Mouse (Mus musculus): ENCODE measurements around the gene Twnk. TPM values are rescaled to one million over a fixed set of nuclear protein-coding genes. Genes with fewer than 3 reads are reported as not detected.

Twnk gene
- polyA plus RNA-seq, 1 experiment from 2014 or later, result 28.5 TPM

DNA sequence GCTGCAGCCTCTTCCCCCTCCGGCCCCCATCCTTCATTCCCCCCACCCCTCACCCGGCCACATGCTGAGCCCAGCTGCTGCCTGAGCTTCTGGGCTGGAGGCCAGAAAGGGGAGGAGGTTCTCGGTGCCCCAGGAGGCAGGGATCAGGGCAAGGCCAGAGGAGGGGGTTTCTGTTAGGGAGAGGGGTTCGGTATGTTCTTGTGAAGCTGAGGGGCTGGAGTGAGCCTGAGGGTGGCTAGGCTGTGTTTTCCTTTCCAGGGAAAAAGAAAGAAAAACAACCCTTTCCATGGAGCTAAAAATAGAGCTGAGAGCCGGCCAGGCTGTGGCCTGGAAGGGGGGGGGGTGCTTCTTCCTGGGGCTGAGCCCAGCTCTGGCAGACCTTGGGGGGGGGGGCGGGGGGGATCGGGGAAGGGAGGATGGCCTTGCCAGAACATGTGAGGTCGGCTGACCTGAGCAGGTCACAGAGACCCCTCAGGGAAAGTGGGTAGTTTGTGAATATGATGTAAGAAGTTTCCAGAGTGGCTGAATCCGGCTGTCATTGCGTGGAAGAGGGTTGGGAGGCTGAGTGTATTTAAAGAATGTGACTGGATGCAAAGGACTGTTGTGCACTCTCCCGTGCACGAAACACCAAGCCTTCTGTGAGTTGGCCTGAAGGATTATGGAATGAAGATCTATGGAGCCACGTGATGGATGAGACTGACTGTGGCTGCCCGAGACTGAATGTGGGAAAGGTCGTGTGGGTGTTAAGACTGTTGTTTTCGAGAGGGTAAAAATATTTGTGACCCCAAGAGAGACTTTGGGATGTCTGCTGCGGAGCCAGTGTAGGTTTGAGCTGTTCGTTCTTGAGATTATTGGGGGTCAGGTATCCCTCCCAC is 11.1 kb downstream of the Twnk start:
- Histone ChIP-seq H3K27me3 (no peaks in the 10 kb centered on the region), H3K9ac (peak overlapping the region; percentile 77), H3K4me3 (peak overlapping the region; percentile 71), H3K4me1 (peaks cover 75% of the 10 kb centered on the region), H3K4me2 (peak overlapping the region; percentile 94), H3K36me3 (peaks cover 16% of the 10 kb centered on the region), H3K27ac (peak overlapping the region; percentile 99), H3K9me3 (no peaks in the 10 kb centered on the region)
- ATAC-seq (ENCODE audit: insufficient number of reproducible peaks, insufficient read depth, low FRiP score, low TSS enrichment, low read depth), result peak; percentile 61
- WGBS, result under 1% methylated on average over 16 of the region's 18 CpGs

DNA sequence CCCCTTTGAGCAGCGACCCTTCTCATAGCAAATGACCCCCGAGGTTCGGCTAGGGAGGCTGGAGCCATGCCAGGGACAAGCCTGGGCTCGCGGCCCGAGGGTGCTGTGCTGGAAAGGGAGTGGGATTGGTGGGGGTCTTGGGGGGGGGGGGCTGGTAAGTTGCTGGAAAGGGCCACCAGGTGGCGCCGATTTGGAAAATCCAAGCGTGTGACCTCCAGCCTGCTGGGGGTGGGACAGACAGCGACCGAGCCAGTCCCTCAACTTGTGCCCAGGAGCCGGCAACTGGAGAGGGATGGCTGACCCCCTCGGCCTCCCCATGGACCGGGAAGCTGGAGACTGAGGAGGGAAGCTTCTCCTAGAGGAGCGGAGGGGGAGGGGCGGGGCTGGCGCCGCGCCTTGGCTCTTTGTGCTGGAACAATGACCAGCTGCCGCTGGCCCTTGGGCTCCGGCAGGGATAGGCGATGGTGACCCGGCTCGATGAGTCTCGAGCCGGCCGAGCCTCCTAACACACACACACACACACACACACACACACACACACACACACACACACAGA is 11.8 kb downstream of the Twnk start:
- H3K9me3 ChIP-seq, result no peaks in the 10 kb centered on the region
- peak overlapping the region; percentile 71 for H3K4me3 ChIP-seq
- ATAC-seq (ENCODE audit: insufficient number of reproducible peaks, insufficient read depth, low FRiP score, low TSS enrichment, low read depth), result no peak
- no peaks in the 10 kb centered on the region for H3K27me3 ChIP-seq
- H3K4me1 ChIP-seq, result peaks cover 75% of the 10 kb centered on the region
- H3K9ac ChIP-seq, result peak overlapping the region; percentile 94
- WGBS, result under 1% methylated on average over 27 of the region's 27 CpGs
- peaks cover 14% of the 10 kb centered on the region for H3K36me3 ChIP-seq
- H3K27ac ChIP-seq, result peak overlapping the region; percentile 99
- peak overlapping the region; percentile 94 for H3K4me2 ChIP-seq

DNA sequence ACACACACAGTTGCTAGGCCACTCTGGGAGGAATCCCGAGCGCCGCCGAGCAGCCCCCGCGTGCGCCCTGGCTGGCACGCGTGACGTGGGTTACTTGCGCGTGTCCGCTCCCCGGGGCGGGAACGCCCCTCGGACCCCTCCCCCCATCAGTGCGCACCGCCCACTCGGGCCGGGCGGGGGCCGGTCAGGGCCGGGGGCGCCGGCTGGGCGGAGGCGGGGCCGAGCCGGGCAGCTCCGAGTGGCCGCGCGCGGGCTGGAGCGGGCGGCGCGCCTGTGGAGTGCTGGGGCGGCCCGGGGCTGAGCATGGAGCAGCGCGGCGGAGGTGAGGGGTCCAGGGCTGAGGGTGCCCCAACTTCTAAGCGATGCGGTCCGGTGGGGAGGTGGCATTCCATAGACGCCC is 12.4 kb downstream of the Twnk start:
- Histone ChIP-seq H3K4me1 (peaks cover 69% of the 10 kb centered on the region), H3K27me3 (no peaks in the 10 kb centered on the region), H3K9ac (peak overlapping the region; percentile 94), H3K9me3 (no peaks in the 10 kb centered on the region), H3K36me3 (peaks cover 19% of the 10 kb centered on the region), H3K4me2 (peak overlapping the region; percentile 94), H3K4me3 (peak overlapping the region; percentile 71), H3K27ac (peak overlapping the region; percentile 99)
- ATAC-seq (ENCODE audit: insufficient number of reproducible peaks, insufficient read depth, low FRiP score, low TSS enrichment, low read depth), result peak; percentile 60
- WGBS, result under 1% methylated on average over 48 of the region's 48 CpGs

DNA sequence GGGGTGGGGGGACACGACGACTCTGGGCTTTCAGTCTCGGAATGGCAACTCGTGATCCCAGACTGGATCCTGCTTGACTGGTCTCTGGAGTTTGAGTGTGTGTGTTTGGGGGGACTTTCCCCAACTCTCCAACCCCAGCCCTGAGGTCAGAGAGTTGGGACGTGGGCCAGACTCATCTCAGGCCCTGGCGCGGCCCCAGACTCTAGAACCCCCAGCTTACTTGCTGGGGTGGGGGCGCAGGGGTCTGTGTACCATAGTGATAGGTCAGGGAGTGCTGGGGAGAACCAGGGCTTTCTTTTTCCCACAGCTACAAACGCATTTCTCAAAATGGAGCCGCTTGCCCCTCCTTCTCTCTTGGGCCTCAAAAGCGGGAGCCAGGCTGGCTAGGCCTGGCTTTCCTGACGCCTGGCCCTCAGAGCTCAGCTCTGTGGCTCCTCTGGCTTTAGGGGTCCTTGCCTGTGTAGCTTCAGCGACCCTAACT is 12.9 kb downstream of the Twnk start:
- no peak for ATAC-seq (ENCODE audit: insufficient number of reproducible peaks, insufficient read depth, low FRiP score, low TSS enrichment, low read depth)
- Histone ChIP-seq H3K4me1 (peaks cover 64% of the 10 kb centered on the region), H3K4me3 (peak overlapping the region; percentile 71), H3K9me3 (no peaks in the 10 kb centered on the region), H3K27ac (peak overlapping the region; percentile 99), H3K4me2 (peak overlapping the region; percentile 94), H3K27me3 (no peaks in the 10 kb centered on the region), H3K36me3 (peaks cover 22% of the 10 kb centered on the region), H3K9ac (peak overlapping the region; percentile 94)
- WGBS, result under 1% methylated on average over 11 of the region's 13 CpGs

DNA sequence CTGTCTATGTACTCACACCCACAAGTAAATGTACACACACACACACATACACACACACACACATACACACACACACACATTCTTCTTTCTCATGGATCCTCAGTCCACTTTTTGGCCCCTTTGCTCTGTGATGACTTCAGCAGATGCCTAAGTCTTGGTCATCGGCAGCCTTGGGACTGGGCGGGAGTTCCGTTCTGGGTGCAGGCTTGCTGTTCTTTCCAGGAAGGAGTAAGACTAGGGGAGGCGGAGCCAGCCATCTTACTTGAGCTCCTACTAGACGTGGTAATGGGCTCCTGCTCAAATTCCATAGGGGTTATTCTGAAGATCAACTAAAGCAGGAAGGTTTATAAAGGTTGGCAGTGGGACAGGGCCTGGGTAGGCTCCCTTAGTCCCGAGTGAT is 14.9 kb downstream of the Twnk start:
- H3K36me3 ChIP-seq, result peaks cover 40% of the 10 kb centered on the region
- H3K27ac ChIP-seq, result no peak overlapping the region
- H3K4me3 ChIP-seq, result 0 out of 2 replicates have a peak overlapping the region, but pooled peaks have one; percentile 5
- 52% methylated on average over 6 of the region's 6 CpGs for WGBS
- no peak for ATAC-seq (ENCODE audit: insufficient number of reproducible peaks, insufficient read depth, low FRiP score, low TSS enrichment, low read depth)
- H3K9me3 ChIP-seq, result no peaks in the 10 kb centered on the region
- peak overlapping the region; percentile 38 for H3K4me2 ChIP-seq
- H3K4me1 ChIP-seq, result peaks cover 47% of the 10 kb centered on the region
- H3K9ac ChIP-seq, result peak overlapping the region; percentile 52
- H3K27me3 ChIP-seq, result no peaks in the 10 kb centered on the region

DNA sequence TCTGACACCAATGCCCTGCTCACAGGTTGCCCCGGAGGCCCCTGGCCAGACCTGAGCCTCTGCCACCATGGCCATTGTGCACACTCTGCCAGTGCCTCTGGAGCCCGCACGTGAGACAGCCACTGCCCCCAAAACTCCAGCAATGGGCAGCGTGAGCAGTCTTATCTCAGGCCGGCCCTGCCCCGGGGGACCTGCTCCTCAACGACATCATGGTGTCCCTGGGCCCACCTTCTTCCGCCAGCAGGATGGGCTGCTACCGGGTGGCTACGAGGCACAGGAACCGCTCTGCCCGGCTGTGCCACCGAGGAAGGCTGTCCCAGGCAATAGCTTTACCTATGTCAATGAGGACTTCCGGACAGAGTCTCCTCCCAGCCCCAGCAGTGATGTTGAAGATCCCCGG is 15.9 kb downstream of the Twnk start:
- H3K4me1 ChIP-seq, result peaks cover 48% of the 10 kb centered on the region
- H3K4me3 ChIP-seq, result peak overlapping the region; percentile 3; the same call in 1 of the 2 replicates
- H3K27me3 ChIP-seq, result no peaks in the 10 kb centered on the region
- peak overlapping the region; percentile 52 for H3K9ac ChIP-seq
- H3K36me3 ChIP-seq, result peaks cover 50% of the 10 kb centered on the region
- 89% methylated on average over 15 of the region's 15 CpGs for WGBS
- no peaks in the 10 kb centered on the region for H3K9me3 ChIP-seq
- ATAC-seq (ENCODE audit: insufficient number of reproducible peaks, insufficient read depth, low FRiP score, low TSS enrichment, low read depth), result no peak
- peak overlapping the region; percentile 16; the same call in 1 of the 2 replicates for H3K4me2 ChIP-seq
- H3K27ac ChIP-seq, result peak overlapping the region; percentile 11; the same call in 1 of the 2 replicates

DNA sequence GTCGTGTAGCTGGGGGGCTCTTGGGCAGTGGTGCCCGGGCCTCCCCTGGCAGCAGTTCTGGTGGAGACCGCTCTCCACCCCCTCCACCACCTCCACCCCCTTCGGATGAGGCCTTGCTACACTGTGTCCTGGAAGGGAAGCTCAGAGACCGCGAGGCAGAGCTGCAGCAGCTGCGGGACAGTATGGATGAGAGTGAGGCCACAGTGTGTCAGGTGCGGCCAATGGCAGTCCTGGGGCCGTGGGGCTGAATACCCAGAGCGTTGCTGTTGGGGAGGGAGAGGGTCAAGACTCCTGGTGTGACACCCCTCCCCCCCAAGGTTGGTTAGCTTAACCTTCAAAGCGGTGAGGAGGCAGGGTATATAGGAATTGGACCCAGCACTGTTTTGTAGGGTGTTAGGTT is 18.5 kb downstream of the Twnk start:
- Histone ChIP-seq H3K36me3 (peaks cover 75% of the 10 kb centered on the region), H3K4me3 (no peak overlapping the region), H3K27me3 (no peaks in the 10 kb centered on the region), H3K27ac (no peak overlapping the region), H3K9ac (no peak overlapping the region), H3K9me3 (no peaks in the 10 kb centered on the region), H3K4me1 (peaks cover 48% of the 10 kb centered on the region), H3K4me2 (no peak overlapping the region)
- WGBS, result 88% methylated on average over 11 of the region's 11 CpGs
- no peak for ATAC-seq (ENCODE audit: insufficient number of reproducible peaks, insufficient read depth, low FRiP score, low TSS enrichment, low read depth)

DNA sequence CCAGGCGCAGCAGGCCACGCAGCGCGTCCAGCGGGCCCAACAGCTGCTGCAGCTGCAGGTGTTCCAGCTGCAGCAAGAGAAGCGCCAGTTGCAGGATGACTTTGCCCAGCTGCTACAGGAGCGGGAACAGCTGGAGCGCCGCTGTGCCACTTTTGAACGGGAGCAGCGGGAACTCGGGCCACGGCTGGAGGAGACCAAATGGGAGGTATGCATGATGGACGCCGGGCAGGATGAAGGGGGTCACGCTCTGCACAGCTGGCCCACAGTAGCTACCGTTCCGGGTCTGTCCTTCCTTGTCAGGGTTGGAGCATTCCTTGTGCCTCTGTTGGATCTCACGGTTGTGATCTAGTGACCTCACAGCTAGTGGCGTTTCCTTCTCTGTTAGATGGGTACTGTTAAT is 19.3 kb downstream of the Twnk start:
- Histone ChIP-seq H3K9ac (no peak overlapping the region), H3K36me3 (peaks cover 76% of the 10 kb centered on the region), H3K9me3 (no peaks in the 10 kb centered on the region), H3K27ac (no peak overlapping the region), H3K27me3 (no peaks in the 10 kb centered on the region), H3K4me2 (no peak overlapping the region), H3K4me3 (no peak overlapping the region), H3K4me1 (peaks cover 40% of the 10 kb centered on the region)
- 91% methylated on average over 20 of the region's 20 CpGs for WGBS
- no peak for ATAC-seq (ENCODE audit: insufficient number of reproducible peaks, insufficient read depth, low FRiP score, low TSS enrichment, low read depth)

DNA sequence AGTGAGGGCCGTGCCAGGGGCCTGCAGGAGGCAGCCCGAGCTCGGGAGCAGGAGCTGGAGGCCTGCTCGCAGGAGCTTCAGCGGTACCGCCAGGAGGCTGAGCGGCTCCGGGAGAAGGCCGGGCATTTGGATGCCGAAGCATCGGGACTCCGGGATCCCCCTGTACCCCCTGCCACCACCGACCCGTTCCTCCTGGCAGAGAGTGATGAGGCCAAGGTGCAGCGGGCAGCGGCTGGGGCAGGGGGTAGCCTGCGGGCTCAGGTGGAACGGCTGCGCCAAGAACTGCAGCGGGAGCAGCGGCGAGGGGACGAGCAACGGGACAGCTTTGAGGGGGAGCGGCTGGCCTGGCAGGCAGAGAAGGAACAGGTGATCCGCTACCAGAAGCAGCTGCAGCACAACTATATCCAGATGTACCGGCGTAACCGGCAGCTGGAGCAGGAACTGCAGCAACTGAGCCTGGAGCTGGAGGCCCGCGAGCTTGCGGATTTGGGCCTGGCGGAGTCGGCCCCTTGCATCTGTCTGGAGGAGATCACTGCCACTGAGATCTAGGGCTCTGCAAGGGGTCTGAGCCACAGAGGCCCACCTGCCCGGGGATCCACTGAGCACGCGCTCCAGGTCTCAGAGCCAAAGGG is 20.6 kb downstream of the Twnk start:
- Histone ChIP-seq H3K27ac (peak overlapping the region; percentile 39; the same call in 1 of the 2 replicates), H3K9me3 (no peaks in the 10 kb centered on the region), H3K36me3 (peaks cover 73% of the 10 kb centered on the region), H3K27me3 (no peaks in the 10 kb centered on the region), H3K4me3 (no peak overlapping the region), H3K9ac (peak overlapping the region; percentile 21; the same call in 1 of the 2 replicates), H3K4me2 (no peak overlapping the region), H3K4me1 (peaks cover 33% of the 10 kb centered on the region)
- WGBS, result 67% methylated on average over 37 of the region's 37 CpGs
- no peak for ATAC-seq (ENCODE audit: insufficient number of reproducible peaks, insufficient read depth, low FRiP score, low TSS enrichment, low read depth)

DNA sequence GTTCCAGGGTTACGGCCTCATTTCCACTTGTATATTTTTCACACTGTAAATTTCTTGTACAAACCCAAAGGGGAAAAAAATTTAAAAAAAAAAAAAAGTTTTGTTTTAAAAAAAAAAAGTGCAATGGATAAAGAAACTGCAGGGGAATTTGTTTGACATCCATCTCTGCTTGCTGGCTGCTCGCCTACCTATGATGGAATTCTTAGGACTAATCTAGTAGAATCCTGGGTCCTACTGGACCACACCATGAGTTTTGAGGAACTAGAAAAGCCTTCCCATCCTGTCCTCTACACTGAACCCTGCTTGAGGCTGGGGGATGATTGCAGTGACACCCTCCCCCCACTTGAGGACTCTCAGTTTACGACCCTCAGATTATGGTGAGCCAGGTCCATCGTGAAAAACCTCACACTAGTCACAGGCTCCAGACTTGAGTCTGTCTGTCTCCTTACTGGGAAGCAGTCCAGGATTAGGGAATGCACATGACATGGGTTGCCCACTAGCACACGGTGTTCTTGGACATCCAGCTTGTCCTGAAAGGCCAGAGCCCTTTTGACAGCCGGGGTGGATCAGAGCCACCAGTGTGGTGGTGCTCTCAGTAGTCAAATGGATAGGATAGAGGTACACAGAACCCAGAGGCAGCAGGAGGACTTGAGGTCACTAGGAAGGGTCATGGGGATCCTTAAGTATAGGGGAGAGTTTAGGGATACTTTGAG is 21.7 kb downstream of the Twnk start:
- no peak overlapping the region for H3K27ac ChIP-seq
- H3K4me3 ChIP-seq, result no peak overlapping the region
- ATAC-seq (ENCODE audit: insufficient number of reproducible peaks, insufficient read depth, low FRiP score, low TSS enrichment, low read depth), result no peak
- peaks cover 35% of the 10 kb centered on the region for H3K4me1 ChIP-seq
- 0 out of 2 replicates have a peak overlapping the region, but pooled peaks have one; percentile 27 for H3K9ac ChIP-seq
- peaks cover 63% of the 10 kb centered on the region for H3K36me3 ChIP-seq
- no peak overlapping the region for H3K4me2 ChIP-seq
- H3K27me3 ChIP-seq, result no peaks in the 10 kb centered on the region
- WGBS, result 76% methylated on average over 6 of the region's 6 CpGs
- H3K9me3 ChIP-seq, result no peaks in the 10 kb centered on the region

DNA sequence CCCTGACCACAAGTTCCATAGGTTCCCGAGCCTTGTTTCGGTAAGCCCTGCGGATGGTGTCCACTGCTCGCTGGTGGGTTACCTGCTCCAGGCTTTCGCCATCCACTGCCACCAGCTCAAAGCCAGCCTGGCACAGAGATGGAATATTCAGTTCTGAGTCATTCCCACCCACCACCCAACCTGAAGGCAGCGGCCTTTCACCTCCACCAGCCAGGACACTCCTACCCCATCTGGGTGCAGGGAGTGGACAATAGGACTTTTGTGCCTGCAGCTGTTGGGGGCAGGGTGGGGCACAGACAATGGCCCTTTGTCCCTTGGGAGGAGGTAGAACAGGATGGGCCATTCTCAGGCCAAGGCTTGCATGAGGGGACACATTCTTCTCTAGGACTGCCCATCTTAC is 22.4 kb downstream of the Twnk start:
- Histone ChIP-seq H3K4me1 (peaks cover 42% of the 10 kb centered on the region), H3K4me2 (no peak overlapping the region), H3K36me3 (peaks cover 58% of the 10 kb centered on the region), H3K27me3 (no peaks in the 10 kb centered on the region), H3K27ac (no peak overlapping the region), H3K4me3 (no peak overlapping the region), H3K9ac (0 out of 2 replicates have a peak overlapping the region, but pooled peaks have one; percentile 27), H3K9me3 (no peaks in the 10 kb centered on the region)
- WGBS, result 79% methylated on average over 6 of the region's 6 CpGs
- no peak for ATAC-seq (ENCODE audit: insufficient number of reproducible peaks, insufficient read depth, low FRiP score, low TSS enrichment, low read depth)

Measured in embryonic facial prominence, embryonic 13.5 days (tissue).